8 mouse cellular contexts compared by ENCODE assay signal in the genomic region with DNA sequence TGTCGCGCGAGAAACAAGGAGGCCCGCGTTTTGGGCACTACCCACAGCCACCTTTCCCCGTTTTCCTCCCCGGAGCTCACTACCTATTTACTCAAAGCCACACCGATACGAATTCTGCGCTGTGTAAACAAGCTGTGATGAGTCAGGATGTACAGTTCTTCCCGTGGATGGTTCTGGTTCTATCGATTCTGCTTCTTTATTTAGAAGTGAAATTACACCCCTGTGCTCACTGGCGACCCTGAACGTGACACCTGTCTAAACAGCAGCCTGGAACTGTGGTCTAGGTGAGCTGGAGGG. TPM values are rescaled to one million over a fixed set of nuclear protein-coding genes. Genes with fewer than 3 reads are reported as not detected.
DNase-seq lines count a peak whose midpoint lies in the region; ATAC-seq lines count a peak whose summit lies in the region.

No protein-coding gene starts in this region.

- no peaks in the 10 kb centered on the region for H3K36me3 ChIP-seq in limb, embryonic 10.5 days
- no peaks in the 10 kb centered on the region for H3K36me3 ChIP-seq in stomach, embryonic 14.5 days (ENCODE audit: control insufficient read depth, insufficient read depth, low read length)

- H3K4me2 ChIP-seq in stomach, embryonic 14.5 days (replicated peaks; ENCODE audit: low read depth, low read length), result peak overlapping the region; percentile 49

- peaks cover 12% of the 10 kb centered on the region for H3K4me1 ChIP-seq in limb, embryonic 10.5 days
- no peaks in the 10 kb centered on the region for H3K4me1 ChIP-seq in stomach, embryonic 14.5 days (ENCODE audit: control insufficient read depth, insufficient read depth, low read length)

- peaks cover 13% of the 10 kb centered on the region; the same call in 1 of the 2 replicates for H3K27me3 ChIP-seq in limb, embryonic 10.5 days (ENCODE audit: low read depth, poor library complexity, severe bottlenecking)
- H3K27me3 ChIP-seq in stomach, embryonic 14.5 days (ENCODE audit: control insufficient read depth, insufficient read depth, low read length), result no peaks in the 10 kb centered on the region

- WGBS in limb, embryonic 10.5 days, result under 1% methylated on average over 14 of the region's 14 CpGs
- WGBS in stomach, embryonic 14.5 days, result 1% methylated on average over 14 of the region's 14 CpGs

- H3K9ac ChIP-seq in stomach, embryonic 14.5 days (replicated peaks; ENCODE audit: low read depth, low read length), result peak overlapping the region; percentile 89

- ATAC-seq in stomach, embryonic 14.5 days (ENCODE audit: insufficient number of reproducible peaks, insufficient read depth, low FRiP score, low read depth), result no peak

- DNase-seq in cerebellum, adult 9-10 months, result peak; percentile 66
- DNase-seq in cerebellum, postnatal 25 days, result no peak
- DNase-seq in right cerebral cortex, adult 2 months (ENCODE audit: low spot score in 2 of 2), result peak; percentile 55 to 59
- DNase-seq in right cerebral cortex, postnatal 36 days (ENCODE audit: low spot score in 2 of 2), result no peak
- DNase-seq in limb, embryonic 10.5 days (ENCODE audit: low spot score), result no peak
- DNase-seq in right cerebral cortex, postnatal 25 days, result no peak
- DNase-seq in cerebellum, postnatal 14 days, result no peak

- H3K4me3 ChIP-seq in limb, embryonic 10.5 days, result peak overlapping the region; percentile 82
- peak overlapping the region; percentile 83 for H3K4me3 ChIP-seq in stomach, embryonic 14.5 days (ENCODE audit: low read depth, low read length)

- no peaks in the 10 kb centered on the region for H3K9me3 ChIP-seq in limb, embryonic 10.5 days (replicated peaks)
- no peaks in the 10 kb centered on the region for H3K9me3 ChIP-seq in stomach, embryonic 14.5 days (ENCODE audit: control insufficient read depth, low read depth, low read length)

- peak overlapping the region; percentile 96 for H3K27ac ChIP-seq in limb, embryonic 10.5 days
- H3K27ac ChIP-seq in stomach, embryonic 14.5 days (ENCODE audit: low read length), result peak overlapping the region; percentile 87; the same call in 1 of the 2 replicates

RNA-seq across cellular contexts. Expression of a gene that starts 0.7 kb away (rescaled TPM):
- 13.6 and 14.9 TPM in 2 replicates for polyA plus RNA-seq in limb, embryonic 10.5 days (2016; fragmentation: Nextera tagmentation; extraction: Ambion mirVana)
- 31.8 and 33.8 TPM in 2 replicates for polyA plus RNA-seq in stomach, embryonic 14.5 days (2014; fragmentation: Nextera tagmentation; extraction: Ambion mirVana)

RNA-seq across cellular contexts. Expression of a gene that starts 15.1 kb away (rescaled TPM):
- 21.1 and 21.6 TPM in 2 replicates for polyA plus RNA-seq in limb, embryonic 10.5 days (2016; fragmentation: Nextera tagmentation; extraction: Ambion mirVana)
- polyA plus RNA-seq in stomach, embryonic 14.5 days (2014; fragmentation: Nextera tagmentation; extraction: Ambion mirVana), result 17.6 and 22.8 TPM in 2 replicates

RNA-seq across cellular contexts. Expression of a gene that starts 57.6 kb away (rescaled TPM):
- polyA plus RNA-seq in limb, embryonic 10.5 days (2016; fragmentation: Nextera tagmentation; extraction: Ambion mirVana), result 0.06 TPM in 1 of 2 replicates, not detected in the other
- 7.6 and 11.1 TPM in 2 replicates for polyA plus RNA-seq in stomach, embryonic 14.5 days (2014; fragmentation: Nextera tagmentation; extraction: Ambion mirVana)

Comparison
In these comparisons a context has a peak if more than half of its experiments do, and no peak if none do; other contexts are left out.
1. DNase-seq: peak in cerebellum, adult 9-10 months (single experiment) and right cerebral cortex, adult 2 months (2 of 2); none in cerebellum, postnatal 25 days (0 of 2), right cerebral cortex, postnatal 36 days (0 of 2), limb, embryonic 10.5 days (single experiment), right cerebral cortex, postnatal 25 days (single experiment) and cerebellum, postnatal 14 days (0 of 2).